Mouse (Mus musculus): ENCODE data around the gene Prrc2a.

Prrc2a gene

GRCm38 (mm10) chr17:35190096-35190495, 25.4 kb upstream of the Prrc2a start:
- DNase-seq (ENCODE audit: low spot score in 2 of 2), result peak in 1 of 2 experiments; percentile 35

- peak in 1 of 2 experiments; percentile 23 for DNase-seq (ENCODE audit: low spot score in 2 of 2)
Measured at GRCm38 (mm10) chr17:35189186-35189585, 24.5 kb upstream of the Prrc2a start.

GRCm38 (mm10) chr17:35187959-35188610, 23.4 kb upstream of the Prrc2a start, which contains the start of gene Lst1:
Gene Lst1, minus strand, starts transcription at chr17:35188439.
- DNase-seq (ENCODE audit: low spot score in 2 of 2), result no peak

- DNase-seq (ENCODE audit: low spot score in 2 of 2), result no peak
Measured at GRCm38 (mm10) chr17:35187345-35187744, 22.6 kb upstream of the Prrc2a start.

GRCm38 (mm10) chr17:35186681-35187080, 22.0 kb upstream of the Prrc2a start:
- DNase-seq (ENCODE audit: low spot score in 2 of 2), result peak in 1 of 2 experiments; percentile 72

- DNase-seq (ENCODE audit: low spot score in 2 of 2), result peak in 1 of 2 experiments; percentile 90
Measured at GRCm38 (mm10) chr17:35185639-35186611, 21.2 kb upstream of the Prrc2a start.

GRCm38 (mm10) chr17:35180093-35180492, 15.4 kb upstream of the Prrc2a start:
- DNase-seq (ENCODE audit: low spot score in 2 of 2), result no peak

GRCm38 (mm10) chr17:35178528-35178927, 13.8 kb upstream of the Prrc2a start:
- peak; percentile 64 to 82 for DNase-seq (ENCODE audit: low spot score in 2 of 2)

GRCm38 (mm10) chr17:35175968-35176367, 11.3 kb upstream of the Prrc2a start, which contains the start of gene Aif1:
Gene Aif1, minus strand, starts transcription at chr17:35176068.
- DNase-seq (ENCODE audit: low spot score in 2 of 2), result no peak

GRCm38 (mm10) chr17:35175382-35175781, 10.7 kb upstream of the Prrc2a start:
- DNase-seq (ENCODE audit: low spot score in 2 of 2), result peak in 1 of 2 experiments; percentile 17

- peak in 1 of 2 experiments; percentile 13 for DNase-seq (ENCODE audit: low spot score in 2 of 2)
Measured at GRCm38 (mm10) chr17:35174201-35174977, 9.7 kb upstream of the Prrc2a start.

GRCm38 (mm10) chr17:35173329-35173728, 8.6 kb upstream of the Prrc2a start:
- DNase-seq (ENCODE audit: low spot score in 2 of 2), result peak; percentile 28 to 44

- no peak for DNase-seq (ENCODE audit: low spot score in 2 of 2)
Measured at GRCm38 (mm10) chr17:35172445-35173234, 7.9 kb upstream of the Prrc2a start.

GRCm38 (mm10) chr17:35168541-35169207, 4.0 kb upstream of the Prrc2a start:
- DNase-seq (ENCODE audit: low spot score in 2 of 2), result peak in 1 of 2 experiments; percentile 50

GRCm38 (mm10) chr17:35167794-35168193, 3.1 kb upstream of the Prrc2a start:
- DNase-seq (ENCODE audit: low spot score in 2 of 2), result no peak

GRCm38 (mm10) chr17:35166352-35167035, 1.8 kb upstream of the Prrc2a start:
- peak; percentile 47 to 80 for DNase-seq (ENCODE audit: low spot score in 2 of 2)

- DNase-seq (ENCODE audit: low spot score in 2 of 2), result no peak
Measured at GRCm38 (mm10) chr17:35165451-35166155, 906 bp upstream of the Prrc2a start.

GRCm38 (mm10) chr17:35164218-35164567, 504 bp downstream of the Prrc2a start:
- no peak for DNase-seq (ENCODE audit: low spot score in 2 of 2)

All from spleen, postnatal 10 days (tissue).